Mouse (Mus musculus) small intestine, adult 2 months (tissue): ENCODE results near the gene Rhbdd1. TPM values are rescaled to one million over a fixed set of nuclear protein-coding genes. Genes with fewer than 3 reads are reported as not detected.

Experiments
- H3K27ac ChIP-seq: fragments of 200-500 bp; 2 replicates; pipeline ENCODE4 v1.5.1; 2012; ENCODE audit warnings: low read depth, low read length, control low read depth, inconsistent platforms; ENCODE audit not compliant: insufficient read depth
- H3K27me3 ChIP-seq: fragments of 200-500 bp; 2 replicates; pipeline ENCODE4 v1.6.1; 2012; ENCODE audit warnings: mild to moderate bottlenecking, moderate library complexity, low read length, inconsistent platforms; ENCODE audit not compliant: control insufficient read depth, insufficient read depth
- H3K36me3 ChIP-seq: fragments of 200-500 bp; 2 replicates; pipeline ENCODE4 v1.6.1; 2012; ENCODE audit warnings: mild to moderate bottlenecking, low read length, control low read depth, inconsistent platforms; ENCODE audit not compliant: control insufficient read depth, insufficient read depth
- H3K4me1 ChIP-seq: fragments of 200-500 bp; 2 replicates; pipeline ENCODE4 v1.6.1; 2012; ENCODE audit warnings: low read length, inconsistent platforms, mixed read lengths; ENCODE audit not compliant: control insufficient read depth, insufficient read depth, insufficient read length
- H3K4me3 ChIP-seq: fragments of 200-500 bp; 2 replicates; pipeline ENCODE4 v1.5.1; 2012; ENCODE audit warnings: low read depth, mild to moderate bottlenecking, control low read depth, inconsistent platforms, low read length, moderate library complexity
- CTCF ChIP-seq: fragments of 200-500 bp; IDR thresholded peaks from 2 replicates; pipeline ENCODE4 v1.5.1; 2012; ENCODE audit warnings: low read depth, mild to moderate bottlenecking, control low read depth, inconsistent platforms, low read length, moderate library complexity, mixed read lengths; ENCODE audit not compliant: insufficient replicate concordance, insufficient read length; ENCODE audit errors: extremely low read depth
- POLR2A ChIP-seq: fragments of 200-500 bp; IDR thresholded peaks from 2 replicates; pipeline ENCODE4 v1.6.1; 2012; ENCODE audit warnings: low read depth, mild to moderate bottlenecking, control low read depth, inconsistent platforms, low read length, moderate library complexity
- WGBS: fragments of 180-500 bp; shearing (Covaris S2); methylation state at CpG from one replicate; pipeline ENCODE4 v1.1.7; 2018; 5-methylcytosine and 5-hydroxymethylcytosine counted together
- polyA plus RNA-seq: library from polyadenylated mRNA; depleted of rRNA; stranded (reverse); fragments of >200 nt; gene quantifications from 2 replicates; pipeline ENCODE4 v1.2.3, GENCODE M21; 2012

The Rhbdd1 gene
- polyA plus RNA-seq, 1 experiment: 4.9 TPM

GRCm38 (mm10) chr1:82334506-82334905, 18.3 kb downstream of the Rhbdd1 start:
- H3K27ac ChIP-seq: no peak overlapping the region
- 32% methylated on average over 3 of the region's 3 CpGs for WGBS

DNA sequence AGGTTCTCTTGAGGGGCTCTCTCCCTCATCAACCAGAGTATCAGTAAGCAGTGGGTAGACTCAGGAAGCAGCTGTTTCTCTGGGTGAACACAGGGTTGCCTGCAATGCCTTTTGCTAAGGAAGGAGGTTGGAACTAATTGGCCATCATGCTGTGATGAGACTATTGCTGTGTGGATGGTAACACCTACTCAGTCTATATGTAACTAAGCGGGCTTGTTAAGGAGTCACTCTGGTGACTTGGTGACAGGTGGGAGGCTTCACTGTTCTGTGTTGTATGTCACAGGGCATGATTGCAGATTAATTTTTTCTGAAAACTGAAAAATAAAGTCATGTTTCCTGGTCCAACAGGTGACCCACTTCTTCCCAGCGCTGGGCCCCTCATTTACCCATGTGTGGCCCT, 36.8 kb downstream of the Rhbdd1 start:
- 96% methylated on average over 2 of the region's 2 CpGs for WGBS

More at GRCm38 (mm10) chr1:82334506-82334905, 18.3 kb downstream of the Rhbdd1 start:
- no peak for TF ChIP-seq CTCF
- TF ChIP-seq POLR2A: no peak
- peaks cover 2% of the 10 kb centered on the region; the same call in 1 of the 2 replicates for H3K4me1 ChIP-seq
- H3K4me3 ChIP-seq: no peak overlapping the region
- H3K36me3 ChIP-seq: no peaks in the 10 kb centered on the region
- no peaks in the 10 kb centered on the region for H3K27me3 ChIP-seq

DNA sequence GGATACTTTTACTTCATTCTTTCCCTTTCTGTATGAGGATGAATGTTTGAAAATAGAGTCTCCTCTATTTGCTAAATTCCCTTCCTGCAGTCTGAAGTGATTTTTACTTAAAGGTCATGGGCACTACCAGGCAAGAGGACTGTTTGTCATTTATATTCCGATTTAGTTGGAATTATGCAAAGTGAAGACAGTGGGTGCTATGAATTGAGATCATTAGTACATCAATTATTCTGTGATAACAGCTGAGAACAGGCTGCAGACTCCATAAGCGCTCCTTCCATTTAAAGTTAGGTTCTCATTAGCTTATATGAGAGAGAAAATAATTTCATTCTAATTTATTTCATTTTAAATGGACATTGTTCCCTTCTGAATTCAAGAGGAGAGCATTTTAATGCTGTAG, 37.5 kb downstream of the Rhbdd1 start:
- no peak for TF ChIP-seq CTCF
- no peak for TF ChIP-seq POLR2A
- no peaks in the 10 kb centered on the region for H3K4me1 ChIP-seq
- no peak overlapping the region for H3K27ac ChIP-seq
- H3K4me3 ChIP-seq: no peak overlapping the region
- 90% methylated on average over 2 of the region's 2 CpGs for WGBS
- H3K36me3 ChIP-seq: no peaks in the 10 kb centered on the region
- H3K27me3 ChIP-seq: no peaks in the 10 kb centered on the region

More for the DNA sequence above, 36.8 kb downstream of the Rhbdd1 start:
- no peak overlapping the region for H3K4me3 ChIP-seq
- H3K27me3 ChIP-seq: no peaks in the 10 kb centered on the region
- no peak for TF ChIP-seq CTCF
- TF ChIP-seq POLR2A: no peak
- H3K27ac ChIP-seq: no peak overlapping the region
- no peaks in the 10 kb centered on the region for H3K4me1 ChIP-seq
- H3K36me3 ChIP-seq: no peaks in the 10 kb centered on the region

GRCm38 (mm10) chr1:82358871-82359647, 42.8 kb downstream of the Rhbdd1 start:
- 67% methylated on average over 20 of the region's 20 CpGs for WGBS
- Histone ChIP-seq H3K4me1 (no peaks in the 10 kb centered on the region), H3K4me3 (no peak overlapping the region), H3K27me3 (no peaks in the 10 kb centered on the region), H3K27ac (no peak overlapping the region), H3K36me3 (no peaks in the 10 kb centered on the region)
- TF ChIP-seq CTCF: no peak
- TF ChIP-seq POLR2A: no peak

- Histone ChIP-seq H3K4me1 (no peaks in the 10 kb centered on the region), H3K4me3 (no peak overlapping the region), H3K27ac (no peak overlapping the region), H3K36me3 (no peaks in the 10 kb centered on the region), H3K27me3 (no peaks in the 10 kb centered on the region)
- WGBS: 85% methylated on average over 1 of the region's 1 CpGs
- TF ChIP-seq CTCF (no peak), POLR2A (no peak)
Measured at GRCm38 (mm10) chr1:82359648-82360026, 43.4 kb downstream of the Rhbdd1 start.

- TF ChIP-seq CTCF (no peak), POLR2A (no peak)
- Histone ChIP-seq H3K27me3 (no peaks in the 10 kb centered on the region), H3K4me1 (no peaks in the 10 kb centered on the region), H3K36me3 (no peaks in the 10 kb centered on the region), H3K4me3 (no peak overlapping the region), H3K27ac (no peak overlapping the region)
- 74% methylated on average over 4 of the region's 4 CpGs for WGBS
Measured at GRCm38 (mm10) chr1:82361240-82361639, 45.0 kb downstream of the Rhbdd1 start.

DNA sequence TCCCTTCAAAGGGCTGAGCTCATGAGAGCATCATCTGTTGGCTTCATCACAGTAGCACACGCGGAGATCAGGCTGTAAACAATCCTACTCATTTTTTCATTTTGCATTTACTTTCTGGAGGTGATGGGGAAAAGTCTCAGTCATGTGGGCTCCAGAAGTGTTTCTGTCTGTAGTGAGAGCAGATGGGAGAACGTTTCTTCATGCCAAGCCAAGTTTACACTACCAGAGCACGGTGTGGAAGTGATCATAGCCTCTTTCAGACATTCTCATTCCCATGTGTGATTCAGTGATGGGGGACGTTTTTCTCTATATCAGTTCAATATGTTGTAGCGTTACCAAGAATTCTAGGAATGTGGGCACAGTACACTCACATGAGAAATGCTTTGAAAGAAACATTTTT, 45.9 kb downstream of the Rhbdd1 start:
- WGBS: 80% methylated on average over 6 of the region's 6 CpGs
- no peaks in the 10 kb centered on the region for H3K4me1 ChIP-seq
- H3K36me3 ChIP-seq: no peaks in the 10 kb centered on the region
- no peak for TF ChIP-seq POLR2A
- no peak for TF ChIP-seq CTCF
- no peaks in the 10 kb centered on the region for H3K27me3 ChIP-seq
- H3K27ac ChIP-seq: no peak overlapping the region
- H3K4me3 ChIP-seq: no peak overlapping the region
